9 mouse cellular contexts compared by ENCODE assay signal in the genomic region with DNA sequence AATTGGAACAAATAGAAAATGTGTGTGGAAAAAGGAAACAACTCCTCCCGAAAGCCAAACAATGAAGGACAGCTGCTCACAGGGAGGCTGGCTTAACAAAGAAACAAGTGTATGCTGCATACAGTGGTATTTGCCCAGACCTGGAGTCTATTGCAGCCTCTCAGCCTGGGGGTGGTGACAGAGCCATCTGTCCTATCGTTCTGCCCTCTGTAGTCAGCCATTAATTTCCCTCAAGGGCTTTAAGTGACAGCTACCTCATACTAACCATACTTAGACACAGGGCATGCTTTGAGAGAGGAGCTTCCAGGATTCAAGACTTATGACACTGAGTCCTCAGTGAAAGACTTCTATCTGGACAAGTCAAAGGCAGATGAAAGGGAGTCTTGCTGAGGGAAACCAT.
DNase-seq lines count a peak whose midpoint lies in the region; ATAC-seq and TF ChIP-seq lines count a peak whose summit lies in the region.
"Had no signal": no experiment of that assay in that cellular context is flagged by ENCODE, and none has a peak within 500 bp of the region (broad histone marks: within the 10 kb centered on the region; RNA-seq: fewer than 3 reads in every experiment).

No protein-coding gene starts in this region.

- TF ChIP-seq POLR2A in heart, adult 2 months (IDR thresholded peaks at IDR 0.05; ENCODE audit: insufficient read depth, low read depth, low read length) = no peak

- peaks cover 0 to 3% of the 10 kb centered on the region in 2 experiments; a peak in 2 of 4 replicates for H3K4me1 ChIP-seq in heart, embryonic 14.5 days (ENCODE audit: control insufficient read depth in 2 of 2, insufficient read depth in 2 of 2, low read length in 2 of 2)
- no peaks in the 10 kb centered on the region for H3K4me1 ChIP-seq in heart, adult 2 months (ENCODE audit: control insufficient read depth, insufficient read depth, low read length)
- peaks cover 3% of the 10 kb centered on the region for H3K4me1 ChIP-seq in hindbrain, embryonic 12.5 days
- no peaks in the 10 kb centered on the region; the same call in 1 of the 2 replicates for H3K4me1 ChIP-seq in neural tube, embryonic 11.5 days (ENCODE audit: control insufficient read depth, insufficient read depth, low read length)

- no peak for DNase-seq in heart, adult 2 months
- DNase-seq in embryo, embryonic 11 days = peak; percentile 57
- peak; percentile 48 for DNase-seq in neural tube, embryonic 11.5 days (ENCODE audit: low spot score)
- no peak for DNase-seq in kidney, postnatal 36 days
- DNase-seq in frontal cortex, postnatal 25 days (ENCODE audit: low spot score in 2 of 2) = no peak
- no peak for DNase-seq in kidney, postnatal 10 days
- DNase-seq: lung, adult 18-20 months had no signal

- TF ChIP-seq CTCF in heart, adult 2 months (IDR thresholded peaks at IDR 0.05) = no peak

- no peaks in the 10 kb centered on the region for H3K36me3 ChIP-seq in heart, embryonic 14.5 days (ENCODE audit: control insufficient read depth, insufficient read depth, low read length)
- H3K36me3 ChIP-seq in heart, adult 2 months (ENCODE audit: control insufficient read depth, insufficient read depth, low read length) = no peaks in the 10 kb centered on the region
- no peaks in the 10 kb centered on the region for H3K36me3 ChIP-seq in hindbrain, embryonic 12.5 days
- no peaks in the 10 kb centered on the region for H3K36me3 ChIP-seq in neural tube, embryonic 11.5 days (ENCODE audit: control insufficient read depth, insufficient read depth, low read length)

- H3K4me2 ChIP-seq in heart, embryonic 14.5 days (ENCODE audit: low read length) = no peak overlapping the region
- H3K4me2 ChIP-seq in hindbrain, embryonic 12.5 days (replicated peaks) = no peak overlapping the region
- H3K4me2 ChIP-seq in neural tube, embryonic 11.5 days (ENCODE audit: low read depth) = no peak overlapping the region

- H3K4me3 ChIP-seq in heart, embryonic 14.5 days (ENCODE audit: control insufficient read depth in 1 of 2, insufficient read depth in 1 of 2, low read depth in 1 of 2, low read length in 2 of 2) = no peak overlapping the region
- no peak overlapping the region for H3K4me3 ChIP-seq in heart, adult 2 months
- H3K4me3 ChIP-seq in hindbrain, embryonic 12.5 days = no peak overlapping the region
- no peak overlapping the region for H3K4me3 ChIP-seq in neural tube, embryonic 11.5 days (ENCODE audit: low read depth, low read length)

- intact Hi-C loops in heart, adult 2 months (cut with DNase I) = no loop called here

- no peaks in the 10 kb centered on the region for H3K9me3 ChIP-seq in heart, embryonic 14.5 days (ENCODE audit: control insufficient read depth, low read length)
- H3K9me3 ChIP-seq in hindbrain, embryonic 12.5 days (replicated peaks) = no peaks in the 10 kb centered on the region
- no peaks in the 10 kb centered on the region for H3K9me3 ChIP-seq in neural tube, embryonic 11.5 days (ENCODE audit: control insufficient read depth, low read length)

- TF ChIP-seq EP300 in heart, adult 2 months (IDR thresholded peaks at IDR 0.05; ENCODE audit: insufficient read depth, low read depth, low read length) = no peak

- WGBS in heart, embryonic 14.5 days = 9% methylated on average over 2 of the region's 2 CpGs
- 18% methylated on average over 2 of the region's 2 CpGs for WGBS in heart, adult 2 months
- 7% methylated on average over 2 of the region's 2 CpGs for WGBS in hindbrain, embryonic 12.5 days
- WGBS in neural tube, embryonic 11.5 days = 5% methylated on average over 2 of the region's 2 CpGs

- 0 out of 4 replicates have a peak overlapping the region, but pooled peaks of 1 of the 2 experiments have one; percentile 24 for H3K27ac ChIP-seq in heart, embryonic 14.5 days (replicated peaks in 1 of 2; ENCODE audit: control insufficient read depth in 1 of 2, insufficient read depth in 1 of 2, low read depth in 2 of 2, low read length in 2 of 2)
- no peak overlapping the region for H3K27ac ChIP-seq in heart, adult 2 months
- no peak overlapping the region for H3K27ac ChIP-seq in hindbrain, embryonic 12.5 days
- H3K27ac ChIP-seq in neural tube, embryonic 11.5 days (ENCODE audit: low read depth, low read length) = no peak overlapping the region

- ATAC-seq in heart, embryonic 14.5 days (ENCODE audit: insufficient number of reproducible peaks, insufficient read depth, low FRiP score, low read depth) = peak; percentile 72
- peak; percentile 93 for ATAC-seq in hindbrain, embryonic 12.5 days (ENCODE audit: low FRiP score)
- peak; percentile 91 for ATAC-seq in neural tube, embryonic 11.5 days (ENCODE audit: insufficient read depth, low FRiP score, low TSS enrichment)

- no peak overlapping the region for H3K9ac ChIP-seq in heart, embryonic 14.5 days (ENCODE audit: low read length)
- H3K9ac ChIP-seq in heart, adult 2 months (ENCODE audit: low read depth, low read length) = no peak overlapping the region
- no peak overlapping the region for H3K9ac ChIP-seq in hindbrain, embryonic 12.5 days
- no peak overlapping the region for H3K9ac ChIP-seq in neural tube, embryonic 11.5 days (ENCODE audit: low read length)

- no peaks in the 10 kb centered on the region for H3K79me2 ChIP-seq in heart, adult 2 months (replicated peaks; ENCODE audit: control insufficient read depth, insufficient read depth, low read length)

- no peaks in the 10 kb centered on the region for H3K27me3 ChIP-seq in heart, embryonic 14.5 days (ENCODE audit: control insufficient read depth, insufficient read depth, low read length)
- H3K27me3 ChIP-seq in heart, adult 2 months (ENCODE audit: control insufficient read depth, insufficient read depth, low read length) = no peaks in the 10 kb centered on the region
- no peaks in the 10 kb centered on the region for H3K27me3 ChIP-seq in hindbrain, embryonic 12.5 days
- H3K27me3 ChIP-seq in neural tube, embryonic 11.5 days (ENCODE audit: control insufficient read depth, insufficient read depth, low read length) = no peaks in the 10 kb centered on the region

Comparison
In these comparisons a context has a peak if more than half of its experiments do, and no peak if none do; other contexts are left out.
1. DNase-seq: peak in embryo, embryonic 11 days (single experiment) and neural tube, embryonic 11.5 days (single experiment); none in heart, adult 2 months (0 of 2), kidney, postnatal 36 days (0 of 2), frontal cortex, postnatal 25 days (0 of 2) and kidney, postnatal 10 days (single experiment).
2. Peak in every context shown above with its lines, with median percentiles within 50 percentile points of each other: ATAC-seq.